Mouse (Mus musculus): ENCODE measurements around the gene Pde8b. TPM values are rescaled to one million over a fixed set of nuclear protein-coding genes. Genes with fewer than 3 reads are reported as not detected.
"Not testable (repeated sequence)": the region's sequence is repeated elsewhere in the genome, so short reads cannot be mapped to it uniquely, and the experiment has no call there.

The Pde8b gene
- polyA plus RNA-seq, 1 experiment from 2014 or later: 0.40 TPM

DNA sequence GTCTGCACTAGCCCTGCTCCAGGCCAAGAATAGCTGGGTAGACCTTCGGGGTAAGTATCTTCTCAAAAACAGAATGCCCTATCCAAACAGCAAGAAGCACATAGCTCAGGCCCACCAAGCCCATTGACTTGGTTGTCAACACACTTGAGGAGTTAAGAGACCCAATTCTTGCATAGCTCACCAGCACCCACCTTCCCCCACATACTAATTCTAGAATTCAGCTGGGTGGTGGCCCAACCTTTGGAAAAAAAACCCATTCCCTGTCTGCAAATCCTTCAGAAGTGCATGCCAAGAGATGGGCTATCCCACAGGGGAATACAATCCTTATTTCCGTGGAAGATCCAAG lies 26.7 kb downstream of the Pde8b start:
- ATAC-seq (ENCODE audit: low read depth): no peak
- no peaks in the 10 kb centered on the region for H3K4me1 ChIP-seq (ENCODE audit: control insufficient read depth, low read depth, low read length)
- H3K27me3 ChIP-seq (ENCODE audit: control insufficient read depth, insufficient read depth, low read depth, low read length): peaks cover 32% of the 10 kb centered on the region
- 25% methylated on average over 2 of the region's 2 CpGs for WGBS (ENCODE audit: insufficient replicate concordance)
- H3K9ac ChIP-seq (ENCODE audit: low read depth, low read length): no peak overlapping the region
- H3K4me2 ChIP-seq (ENCODE audit: low read depth, low read length): no peak overlapping the region
- H3K4me3 ChIP-seq (ENCODE audit: low read depth, low read length): no peak overlapping the region
- H3K27ac ChIP-seq (ENCODE audit: low read length): no peak overlapping the region
- no peaks in the 10 kb centered on the region for H3K9me3 ChIP-seq (replicated peaks; ENCODE audit: control insufficient read depth, low read length)
- no peaks in the 10 kb centered on the region for H3K36me3 ChIP-seq (ENCODE audit: control insufficient read depth, insufficient read depth)

DNA sequence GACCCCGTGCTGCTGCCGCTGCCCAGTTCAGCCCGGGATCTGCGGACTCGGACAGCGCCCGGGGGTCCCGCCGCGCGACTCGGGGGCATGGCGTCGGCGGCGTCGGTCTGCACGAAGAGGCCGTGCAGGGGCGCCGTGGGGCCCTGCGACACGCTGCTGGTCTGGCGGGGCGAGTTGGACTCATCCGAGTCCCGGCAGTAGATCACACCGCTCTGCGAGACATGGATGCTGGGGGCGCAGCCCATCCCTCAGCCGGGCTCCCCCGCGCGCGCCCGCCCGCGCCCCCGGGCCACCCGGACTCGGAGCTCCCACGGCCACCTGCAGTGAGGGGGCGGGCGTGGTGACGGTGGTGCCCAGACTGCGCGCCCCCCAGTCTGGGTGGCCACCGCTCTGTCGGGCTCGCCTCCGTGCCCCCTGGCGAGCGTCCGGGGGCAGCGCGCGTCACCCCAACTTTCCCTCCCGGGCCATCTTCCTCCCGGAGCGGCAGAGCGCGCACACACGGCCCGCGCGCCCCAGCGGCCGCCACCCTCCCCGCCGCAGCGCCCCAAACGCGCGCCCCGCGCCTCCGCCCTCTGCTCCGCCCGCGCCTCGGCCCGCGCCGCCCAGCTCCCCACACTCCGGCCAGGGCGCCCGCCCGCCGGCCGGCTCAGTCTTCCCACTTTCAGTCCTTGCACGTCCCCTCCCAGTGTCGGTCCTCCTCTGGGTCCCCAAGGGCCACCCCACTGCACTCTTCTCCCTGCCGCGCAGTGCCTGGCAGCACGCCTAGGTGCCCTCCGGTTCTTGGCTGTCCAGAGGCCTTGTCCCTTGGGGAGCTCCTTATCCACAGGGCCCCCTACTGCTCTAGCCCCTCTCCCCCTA lies 27.3 kb downstream of the Pde8b start:
- H3K9ac ChIP-seq (ENCODE audit: low read depth, low read length): no peak overlapping the region
- no peak for ATAC-seq (ENCODE audit: low read depth)

DNA sequence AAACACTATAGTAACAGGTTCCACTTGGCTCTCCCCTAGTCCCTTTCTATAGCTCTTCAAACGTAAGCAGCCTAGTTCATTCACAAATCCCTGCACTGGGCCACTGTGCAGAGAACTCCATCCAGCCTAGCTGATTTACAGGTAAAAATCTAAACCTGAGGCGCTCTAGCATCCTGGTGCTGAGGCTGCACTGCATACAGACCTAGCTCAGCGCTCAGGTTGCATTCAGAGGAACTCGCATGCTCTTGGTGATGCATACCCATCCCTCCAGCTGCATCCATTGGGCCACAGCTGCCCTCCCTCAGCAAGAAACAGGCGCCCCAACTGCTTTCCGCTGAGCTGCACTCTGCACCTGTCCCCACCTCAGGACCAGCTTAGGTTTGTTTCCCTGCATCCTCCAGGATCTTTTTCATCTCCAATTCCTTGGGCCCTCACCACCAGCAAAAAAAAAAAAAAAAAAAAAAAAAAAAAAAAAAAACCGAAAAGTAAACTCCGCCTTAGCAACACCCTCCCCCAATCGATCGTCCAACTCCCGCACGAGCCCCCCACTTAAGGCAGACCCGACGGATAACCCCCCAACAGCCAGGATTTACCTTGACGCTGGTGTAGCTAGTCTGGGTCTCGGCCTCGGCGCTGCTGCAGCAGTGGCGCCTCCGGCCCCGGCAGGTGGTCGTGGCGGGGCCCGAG lies 28.1 kb downstream of the Pde8b start:
- peaks cover 32% of the 10 kb centered on the region for H3K27me3 ChIP-seq (ENCODE audit: control insufficient read depth, insufficient read depth, low read depth, low read length)
- H3K36me3 ChIP-seq (ENCODE audit: control insufficient read depth, insufficient read depth): no peaks in the 10 kb centered on the region
- H3K9me3 ChIP-seq (replicated peaks; ENCODE audit: control insufficient read depth, low read length): no peaks in the 10 kb centered on the region
- WGBS (ENCODE audit: insufficient replicate concordance): 4% methylated on average over 24 of the region's 24 CpGs
- peak overlapping the region; percentile 60 for H3K4me2 ChIP-seq (ENCODE audit: low read depth, low read length)
- ATAC-seq (ENCODE audit: low read depth): no peak
- no peaks in the 10 kb centered on the region for H3K4me1 ChIP-seq (ENCODE audit: control insufficient read depth, low read depth, low read length)
- no peak overlapping the region for H3K27ac ChIP-seq (ENCODE audit: low read length)
- no peak overlapping the region for H3K9ac ChIP-seq (ENCODE audit: low read depth, low read length)
- peak overlapping the region; percentile 50 for H3K4me3 ChIP-seq (ENCODE audit: low read depth, low read length)

More for the DNA sequence above, 27.3 kb downstream of the Pde8b start:
- Histone ChIP-seq H3K4me2 (ENCODE audit: low read depth, low read length) (peak overlapping the region; percentile 60), H3K4me3 (ENCODE audit: low read depth, low read length) (peak overlapping the region; percentile 50), H3K27me3 (ENCODE audit: control insufficient read depth, insufficient read depth, low read depth, low read length) (peaks cover 32% of the 10 kb centered on the region), H3K9me3 (replicated peaks; ENCODE audit: control insufficient read depth, low read length) (no peaks in the 10 kb centered on the region), H3K27ac (ENCODE audit: low read length) (no peak overlapping the region), H3K4me1 (ENCODE audit: control insufficient read depth, low read depth, low read length) (no peaks in the 10 kb centered on the region), H3K36me3 (ENCODE audit: control insufficient read depth, insufficient read depth) (no peaks in the 10 kb centered on the region)
- WGBS (ENCODE audit: insufficient replicate concordance): 2% methylated on average over 73 of the region's 96 CpGs

DNA sequence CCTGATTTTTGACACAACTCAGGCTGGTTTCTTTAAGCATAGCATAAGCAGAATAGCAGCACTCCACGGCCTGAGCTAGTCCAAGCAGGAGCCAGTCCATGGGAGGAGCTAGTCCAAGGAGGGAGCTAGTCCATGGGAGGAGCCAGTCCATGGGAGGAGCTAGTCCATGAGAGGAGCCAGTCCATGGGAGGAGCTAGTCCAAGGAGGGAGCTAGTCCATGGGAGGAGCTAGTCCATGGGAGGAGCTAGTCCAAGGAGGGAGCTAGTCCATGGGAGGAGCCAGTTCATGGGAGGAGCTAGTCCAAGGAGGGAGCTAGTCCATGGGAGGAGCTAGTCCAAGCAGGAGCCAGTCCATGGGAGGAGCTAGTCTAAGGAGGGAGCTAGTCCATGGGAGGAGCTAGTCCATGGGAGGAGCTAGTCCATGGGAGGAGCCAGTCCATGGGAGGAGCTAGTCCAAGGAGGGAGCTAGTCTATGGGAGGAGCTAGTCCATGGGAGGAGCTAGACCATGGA lies 34.4 kb downstream of the Pde8b start:
- H3K4me3 ChIP-seq (ENCODE audit: low read depth, low read length); H3K36me3 ChIP-seq (ENCODE audit: control insufficient read depth, insufficient read depth); H3K4me2 ChIP-seq (ENCODE audit: low read depth, low read length); H3K4me1 ChIP-seq (ENCODE audit: control insufficient read depth, low read depth, low read length); H3K9ac ChIP-seq (ENCODE audit: low read depth, low read length); H3K27me3 ChIP-seq (ENCODE audit: control insufficient read depth, insufficient read depth, low read depth, low read length); H3K27ac ChIP-seq (ENCODE audit: low read length); ATAC-seq (ENCODE audit: low read depth); H3K9me3 ChIP-seq (replicated peaks; ENCODE audit: control insufficient read depth, low read length): not testable (repeated sequence)
- 48% methylated on average over 1 of the region's 1 CpGs for WGBS (ENCODE audit: insufficient replicate concordance)

DNA sequence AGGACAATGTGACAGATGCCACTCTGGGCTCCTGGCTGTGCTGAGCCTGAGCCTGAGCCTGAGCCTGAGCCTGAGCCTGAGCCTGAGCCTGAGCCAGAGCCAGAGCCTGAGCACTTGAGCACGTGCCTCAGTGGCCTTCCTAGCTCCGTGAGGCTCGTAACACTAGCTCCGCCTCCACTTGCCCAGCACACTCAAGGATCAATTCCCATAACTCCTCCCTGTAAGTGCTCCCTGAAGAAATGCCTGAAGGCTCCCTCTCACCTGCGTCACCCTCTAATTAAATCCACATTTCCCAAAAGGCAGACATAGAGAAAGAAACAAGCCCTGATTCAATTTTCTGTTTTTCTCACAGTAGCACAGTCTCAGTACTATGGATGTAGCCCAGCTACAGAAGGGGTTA lies 37.8 kb downstream of the Pde8b start:
- H3K36me3 ChIP-seq (ENCODE audit: control insufficient read depth, insufficient read depth): no peaks in the 10 kb centered on the region
- no peak for ATAC-seq (ENCODE audit: low read depth)
- H3K27ac ChIP-seq (ENCODE audit: low read length): no peak overlapping the region
- H3K27me3 ChIP-seq (ENCODE audit: control insufficient read depth, insufficient read depth, low read depth, low read length): no peaks in the 10 kb centered on the region
- H3K4me2 ChIP-seq (ENCODE audit: low read depth, low read length): no peak overlapping the region
- H3K4me1 ChIP-seq (ENCODE audit: control insufficient read depth, low read depth, low read length): no peaks in the 10 kb centered on the region
- no peaks in the 10 kb centered on the region for H3K9me3 ChIP-seq (replicated peaks; ENCODE audit: control insufficient read depth, low read length)
- no peak overlapping the region for H3K4me3 ChIP-seq (ENCODE audit: low read depth, low read length)
- WGBS (ENCODE audit: insufficient replicate concordance): 57% methylated on average over 5 of the region's 5 CpGs
- no peak overlapping the region for H3K9ac ChIP-seq (ENCODE audit: low read depth, low read length)

DNA sequence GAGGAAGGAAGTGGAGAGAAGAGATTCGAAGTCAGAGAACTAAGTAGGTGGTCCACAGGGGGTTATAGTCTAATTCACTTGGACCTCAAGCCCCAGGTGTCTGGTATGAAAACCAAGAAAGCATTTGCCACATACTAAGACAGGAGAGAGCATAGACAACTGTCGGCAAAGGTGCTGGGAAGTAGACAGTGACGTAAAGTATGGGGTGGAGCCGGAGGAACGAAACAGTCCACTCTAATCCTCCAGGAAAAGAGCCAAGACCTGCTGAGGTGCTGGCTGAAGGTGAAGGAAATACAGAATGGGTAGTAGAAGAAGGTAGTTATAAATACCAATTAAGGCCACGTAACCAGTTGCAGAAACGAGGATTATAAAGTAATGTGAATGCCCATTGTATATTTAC lies 42.8 kb downstream of the Pde8b start:
- H3K9me3 ChIP-seq (replicated peaks; ENCODE audit: control insufficient read depth, low read length); H3K4me3 ChIP-seq (ENCODE audit: low read depth, low read length); H3K27ac ChIP-seq (ENCODE audit: low read length); H3K4me1 ChIP-seq (ENCODE audit: control insufficient read depth, low read depth, low read length); H3K27me3 ChIP-seq (ENCODE audit: control insufficient read depth, insufficient read depth, low read depth, low read length); H3K4me2 ChIP-seq (ENCODE audit: low read depth, low read length); ATAC-seq (ENCODE audit: low read depth); H3K9ac ChIP-seq (ENCODE audit: low read depth, low read length); H3K36me3 ChIP-seq (ENCODE audit: control insufficient read depth, insufficient read depth): not testable (repeated sequence)
- 71% methylated on average over 7 of the region's 7 CpGs for WGBS (ENCODE audit: insufficient replicate concordance)

DNA sequence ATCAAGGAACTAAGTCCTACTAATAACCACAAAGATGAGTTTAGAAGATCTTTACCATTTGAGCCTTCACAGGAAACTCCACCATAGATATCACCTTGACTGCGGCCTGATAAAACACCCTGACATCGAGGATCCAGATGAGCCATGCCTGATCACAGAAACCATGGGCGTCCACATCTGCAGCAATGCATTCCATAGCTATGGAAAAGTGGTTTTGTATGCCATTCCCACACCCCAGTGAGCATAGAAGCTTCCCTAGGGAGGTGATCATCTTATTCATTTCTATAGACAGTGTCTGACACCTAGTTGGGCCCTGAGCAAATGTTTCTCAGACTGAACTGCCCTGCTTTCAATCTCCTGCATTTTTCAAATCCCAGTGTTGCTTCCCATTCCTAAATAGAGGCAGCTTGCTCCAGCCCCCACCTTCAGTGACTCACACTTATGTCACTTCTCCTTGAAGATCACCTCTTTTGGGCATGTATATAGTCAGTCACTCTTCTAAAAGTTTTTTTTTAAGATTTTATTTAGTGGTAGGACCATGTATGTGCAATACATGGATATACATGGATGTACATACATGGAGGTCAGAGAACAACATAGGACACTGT lies 47.9 kb downstream of the Pde8b start:
- Histone ChIP-seq H3K4me1 (ENCODE audit: control insufficient read depth, low read depth, low read length) (no peaks in the 10 kb centered on the region), H3K4me3 (ENCODE audit: low read depth, low read length) (no peak overlapping the region), H3K4me2 (ENCODE audit: low read depth, low read length) (no peak overlapping the region), H3K9ac (ENCODE audit: low read depth, low read length) (no peak overlapping the region), H3K27ac (ENCODE audit: low read length) (no peak overlapping the region), H3K9me3 (replicated peaks; ENCODE audit: control insufficient read depth, low read length) (no peaks in the 10 kb centered on the region), H3K36me3 (ENCODE audit: control insufficient read depth, insufficient read depth) (no peaks in the 10 kb centered on the region), H3K27me3 (ENCODE audit: control insufficient read depth, insufficient read depth, low read depth, low read length) (no peaks in the 10 kb centered on the region)
- ATAC-seq (ENCODE audit: low read depth): no peak
- 55% methylated on average over 3 of the region's 3 CpGs for WGBS (ENCODE audit: insufficient replicate concordance)

DNA sequence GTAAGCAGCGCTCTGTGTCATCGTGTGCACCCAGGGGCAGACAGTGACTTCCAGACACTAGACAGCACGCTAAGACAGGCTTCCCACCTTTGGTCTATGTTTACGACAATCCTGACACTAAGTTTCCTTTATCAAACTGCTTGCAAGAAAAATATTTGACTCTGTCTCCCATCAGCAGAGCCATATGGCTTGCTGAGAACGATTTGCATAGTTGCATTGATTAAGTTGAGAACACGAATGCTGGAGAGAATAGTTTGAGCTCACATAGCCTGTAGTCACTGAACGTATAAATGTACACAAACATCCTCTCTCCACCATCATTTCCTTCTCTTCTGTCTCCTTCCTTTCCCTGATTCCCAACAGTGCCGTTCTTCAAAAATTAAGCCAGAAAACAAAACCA lies 49.3 kb downstream of the Pde8b start:
- H3K9me3 ChIP-seq (replicated peaks; ENCODE audit: control insufficient read depth, low read length): no peaks in the 10 kb centered on the region
- H3K4me2 ChIP-seq (ENCODE audit: low read depth, low read length): no peak overlapping the region
- H3K27ac ChIP-seq (ENCODE audit: low read length): no peak overlapping the region
- WGBS (ENCODE audit: insufficient replicate concordance): 58% methylated on average over 8 of the region's 8 CpGs
- H3K4me1 ChIP-seq (ENCODE audit: control insufficient read depth, low read depth, low read length): no peaks in the 10 kb centered on the region
- no peak overlapping the region for H3K9ac ChIP-seq (ENCODE audit: low read depth, low read length)
- H3K27me3 ChIP-seq (ENCODE audit: control insufficient read depth, insufficient read depth, low read depth, low read length): no peaks in the 10 kb centered on the region
- no peaks in the 10 kb centered on the region for H3K36me3 ChIP-seq (ENCODE audit: control insufficient read depth, insufficient read depth)
- no peak for ATAC-seq (ENCODE audit: low read depth)
- H3K4me3 ChIP-seq (ENCODE audit: low read depth, low read length): no peak overlapping the region

DNA sequence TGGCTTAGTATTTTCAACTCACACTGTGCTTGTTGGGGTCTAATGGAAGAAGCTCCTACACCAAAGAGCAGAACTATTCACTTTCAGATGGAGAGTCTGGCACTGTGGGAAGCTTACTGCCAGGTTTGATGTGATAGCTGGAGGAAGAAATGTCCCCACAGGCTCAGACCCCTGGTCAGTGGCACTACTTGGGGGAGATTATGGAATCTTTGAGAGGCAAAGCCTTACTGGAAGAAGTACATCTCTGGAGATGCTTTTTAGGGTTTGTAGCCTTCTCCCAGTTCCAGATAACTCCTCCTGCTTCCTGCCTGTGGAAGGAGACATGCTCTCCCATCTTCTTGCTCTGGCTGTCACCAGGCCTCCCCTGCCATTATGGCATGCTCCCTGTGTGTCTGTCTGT lies 50.1 kb downstream of the Pde8b start:
- H3K4me3 ChIP-seq (ENCODE audit: low read depth, low read length): no peak overlapping the region
- H3K9me3 ChIP-seq (replicated peaks; ENCODE audit: control insufficient read depth, low read length): no peaks in the 10 kb centered on the region
- H3K27ac ChIP-seq (ENCODE audit: low read length): no peak overlapping the region
- no peak for ATAC-seq (ENCODE audit: low read depth)
- no peak overlapping the region for H3K4me2 ChIP-seq (ENCODE audit: low read depth, low read length)
- no peaks in the 10 kb centered on the region for H3K36me3 ChIP-seq (ENCODE audit: control insufficient read depth, insufficient read depth)
- H3K27me3 ChIP-seq (ENCODE audit: control insufficient read depth, insufficient read depth, low read depth, low read length): no peaks in the 10 kb centered on the region
- no peak overlapping the region for H3K9ac ChIP-seq (ENCODE audit: low read depth, low read length)
- no peaks in the 10 kb centered on the region for H3K4me1 ChIP-seq (ENCODE audit: control insufficient read depth, low read depth, low read length)

Measured in liver, embryonic 16.5 days (tissue).